Mouse (Mus musculus): ENCODE data around the gene Esam. TPM values are rescaled to one million over a fixed set of nuclear protein-coding genes. Genes with fewer than 3 reads are reported as not detected.

Esam gene
- polyA plus RNA-seq, 1 experiment from 2014 or later = 28.6 TPM

DNA sequence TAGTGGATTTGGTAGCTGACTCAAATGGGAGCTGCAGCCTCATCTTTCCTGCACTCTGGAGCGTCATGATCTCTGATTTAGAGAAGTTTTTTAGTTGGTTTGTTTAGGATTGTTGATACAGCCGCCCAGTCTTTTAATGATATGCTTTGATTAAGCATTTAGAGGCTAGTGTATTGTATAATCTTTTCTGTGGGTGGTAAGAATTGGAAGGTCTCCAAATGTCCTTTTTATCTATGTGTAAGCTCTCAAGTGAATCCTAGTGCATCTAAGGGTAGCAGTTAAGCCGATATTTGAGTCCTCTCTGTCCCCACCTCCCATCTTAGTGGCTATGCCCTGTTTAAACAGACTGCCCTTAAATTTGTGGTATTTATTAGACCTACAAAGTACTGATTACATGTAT lies 13.4 kb upstream of the Esam start:
- no peak for TF ChIP-seq CTCF (IDR thresholded peaks at IDR 0.05; ENCODE audit: low read depth)
- H3K4me3 ChIP-seq (ENCODE audit: low read depth, low read length) = no peak overlapping the region
- no peak overlapping the region for H3K9ac ChIP-seq (ENCODE audit: low read depth, low read length)
- H3K27me3 ChIP-seq (replicated peaks; ENCODE audit: control insufficient read depth, insufficient read depth, low read length) = no peaks in the 10 kb centered on the region
- H3K4me2 ChIP-seq (replicated peaks; ENCODE audit: low read depth) = no peak overlapping the region
- H3K4me1 ChIP-seq (replicated peaks; ENCODE audit: control insufficient read depth, insufficient read depth, low read length) = no peaks in the 10 kb centered on the region
- no peaks in the 10 kb centered on the region for H3K9me3 ChIP-seq (ENCODE audit: control insufficient read depth)
- H3K27ac ChIP-seq (ENCODE audit: low read depth, low read length) = no peak overlapping the region
- H3K36me3 ChIP-seq (ENCODE audit: control insufficient read depth, insufficient read depth) = 0 out of 2 replicates have a peak, but pooled peaks cover 3% of the 10 kb centered on the region
- 54% methylated on average over 3 of the region's 3 CpGs for WGBS
- no peak for ATAC-seq

DNA sequence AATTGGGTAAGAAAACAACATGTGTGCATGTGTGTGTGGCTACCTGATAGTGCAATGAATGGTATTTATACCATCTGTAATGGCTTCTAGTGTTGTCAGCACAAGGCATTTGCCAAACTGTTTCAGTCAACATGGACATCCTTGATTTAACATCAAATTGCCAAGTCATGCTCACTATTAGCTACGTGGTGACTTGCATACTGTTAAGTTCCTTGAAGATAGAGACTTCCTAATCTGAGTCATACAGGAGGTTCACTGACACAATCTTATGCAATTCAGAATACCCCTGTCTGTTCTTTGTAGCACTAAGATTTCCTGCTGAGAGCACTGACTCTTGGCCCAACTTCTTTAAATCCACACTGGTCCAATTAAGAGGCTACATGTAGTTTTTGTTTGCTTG lies 10.4 kb upstream of the Esam start:
- Histone ChIP-seq H3K9me3 (ENCODE audit: control insufficient read depth) (no peaks in the 10 kb centered on the region), H3K27ac (ENCODE audit: low read depth, low read length) (no peak overlapping the region), H3K4me3 (ENCODE audit: low read depth, low read length) (no peak overlapping the region), H3K9ac (ENCODE audit: low read depth, low read length) (no peak overlapping the region), H3K4me2 (replicated peaks; ENCODE audit: low read depth) (no peak overlapping the region), H3K4me1 (replicated peaks; ENCODE audit: control insufficient read depth, insufficient read depth, low read length) (no peaks in the 10 kb centered on the region), H3K36me3 (ENCODE audit: control insufficient read depth, insufficient read depth) (peaks cover 11% of the 10 kb centered on the region), H3K27me3 (replicated peaks; ENCODE audit: control insufficient read depth, insufficient read depth, low read length) (no peaks in the 10 kb centered on the region)
- peak; percentile 51; the same call in 1 of the 2 replicates for ATAC-seq
- no peak for TF ChIP-seq CTCF (IDR thresholded peaks at IDR 0.05; ENCODE audit: low read depth)
- WGBS = 56% methylated on average over 1 of the region's 1 CpGs

DNA sequence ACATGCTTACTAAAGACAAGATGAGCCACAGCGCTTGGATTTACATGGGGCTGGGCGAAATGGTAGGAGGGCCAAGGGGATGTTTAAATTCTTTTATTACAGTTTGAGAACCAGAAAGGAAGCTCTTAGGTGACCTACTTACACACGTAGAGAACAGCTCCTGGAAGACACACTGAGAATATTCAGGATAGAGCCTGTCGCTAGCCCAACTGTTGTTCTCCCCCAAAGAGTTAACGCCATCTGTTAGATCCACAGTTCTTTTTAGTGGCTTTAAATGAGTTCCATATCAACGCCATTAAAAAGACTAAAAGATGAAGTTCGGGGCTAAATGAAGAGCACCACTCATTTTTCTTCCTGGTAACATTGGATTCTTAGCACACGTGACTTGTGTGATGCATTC lies 8.9 kb upstream of the Esam start:
- WGBS = 92% methylated on average over 8 of the region's 8 CpGs
- H3K9ac ChIP-seq (ENCODE audit: low read depth, low read length) = no peak overlapping the region
- H3K9me3 ChIP-seq (ENCODE audit: control insufficient read depth) = no peaks in the 10 kb centered on the region
- no peak overlapping the region for H3K27ac ChIP-seq (ENCODE audit: low read depth, low read length)
- no peak overlapping the region for H3K4me2 ChIP-seq (replicated peaks; ENCODE audit: low read depth)
- ATAC-seq = no peak
- H3K27me3 ChIP-seq (replicated peaks; ENCODE audit: control insufficient read depth, insufficient read depth, low read length) = no peaks in the 10 kb centered on the region
- no peak for TF ChIP-seq CTCF (IDR thresholded peaks at IDR 0.05; ENCODE audit: low read depth)
- no peaks in the 10 kb centered on the region for H3K4me1 ChIP-seq (replicated peaks; ENCODE audit: control insufficient read depth, insufficient read depth, low read length)
- no peak overlapping the region for H3K4me3 ChIP-seq (ENCODE audit: low read depth, low read length)
- H3K36me3 ChIP-seq (ENCODE audit: control insufficient read depth, insufficient read depth) = peaks cover 22% of the 10 kb centered on the region

DNA sequence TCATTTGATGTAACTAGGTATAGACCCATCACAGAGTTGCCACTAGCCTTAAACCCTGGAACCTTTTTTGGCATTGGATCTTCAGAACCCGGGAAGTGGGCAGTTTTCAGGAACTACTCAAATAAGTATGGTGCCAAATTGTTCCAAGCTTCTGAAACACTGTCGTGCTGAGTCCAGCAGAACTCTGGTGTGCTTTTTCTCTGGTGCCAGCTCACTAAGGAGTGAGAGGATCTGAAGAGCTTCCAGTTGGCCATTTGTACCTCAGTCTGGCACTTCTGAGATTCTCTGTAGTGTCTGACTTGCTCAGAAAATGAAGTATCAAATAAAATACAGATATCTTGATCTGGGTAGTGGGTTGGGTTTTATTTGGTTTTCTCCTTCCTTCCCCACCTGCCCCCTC lies 7.9 kb upstream of the Esam start:
- Histone ChIP-seq H3K4me1 (replicated peaks; ENCODE audit: control insufficient read depth, insufficient read depth, low read length) (no peaks in the 10 kb centered on the region), H3K9me3 (ENCODE audit: control insufficient read depth) (no peaks in the 10 kb centered on the region), H3K27ac (ENCODE audit: low read depth, low read length) (no peak overlapping the region), H3K4me2 (replicated peaks; ENCODE audit: low read depth) (no peak overlapping the region), H3K4me3 (ENCODE audit: low read depth, low read length) (no peak overlapping the region), H3K36me3 (ENCODE audit: control insufficient read depth, insufficient read depth) (peaks cover 22% of the 10 kb centered on the region), H3K27me3 (replicated peaks; ENCODE audit: control insufficient read depth, insufficient read depth, low read length) (no peaks in the 10 kb centered on the region), H3K9ac (ENCODE audit: low read depth, low read length) (no peak overlapping the region)
- WGBS = 82% methylated on average over 2 of the region's 2 CpGs
- ATAC-seq = no peak
- TF ChIP-seq CTCF (IDR thresholded peaks at IDR 0.05; ENCODE audit: low read depth) = no peak

DNA sequence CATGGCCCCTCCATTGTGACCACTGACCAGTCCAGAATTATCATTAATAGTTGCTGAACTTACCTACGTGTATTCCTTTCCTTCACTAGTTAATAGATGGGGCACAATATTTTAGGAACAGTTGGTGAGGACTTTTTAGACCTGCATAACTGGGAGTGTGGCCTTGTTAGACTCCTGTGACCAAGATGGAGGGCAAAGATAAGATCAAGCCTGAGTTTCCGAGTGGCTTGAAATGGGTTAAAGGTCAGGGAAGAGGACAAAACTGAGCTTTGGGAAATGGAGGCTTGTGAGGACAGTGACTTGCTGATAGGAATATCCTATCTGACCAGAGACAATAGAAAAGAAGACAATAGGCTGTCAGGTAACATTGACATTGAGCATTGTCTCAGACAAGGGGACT lies 2.4 kb upstream of the Esam start:
- 82% methylated on average over 2 of the region's 2 CpGs for WGBS
- no peaks in the 10 kb centered on the region for H3K9me3 ChIP-seq (ENCODE audit: control insufficient read depth)
- ATAC-seq = no peak
- no peak overlapping the region for H3K9ac ChIP-seq (ENCODE audit: low read depth, low read length)
- no peak overlapping the region for H3K4me2 ChIP-seq (replicated peaks; ENCODE audit: low read depth)
- peaks cover 19% of the 10 kb centered on the region for H3K36me3 ChIP-seq (ENCODE audit: control insufficient read depth, insufficient read depth)
- H3K4me3 ChIP-seq (ENCODE audit: low read depth, low read length) = no peak overlapping the region
- H3K27me3 ChIP-seq (replicated peaks; ENCODE audit: control insufficient read depth, insufficient read depth, low read length) = peaks cover 22% of the 10 kb centered on the region
- no peak for TF ChIP-seq CTCF (IDR thresholded peaks at IDR 0.05; ENCODE audit: low read depth)
- H3K4me1 ChIP-seq (replicated peaks; ENCODE audit: control insufficient read depth, insufficient read depth, low read length) = no peaks in the 10 kb centered on the region
- H3K27ac ChIP-seq (ENCODE audit: low read depth, low read length) = no peak overlapping the region

DNA sequence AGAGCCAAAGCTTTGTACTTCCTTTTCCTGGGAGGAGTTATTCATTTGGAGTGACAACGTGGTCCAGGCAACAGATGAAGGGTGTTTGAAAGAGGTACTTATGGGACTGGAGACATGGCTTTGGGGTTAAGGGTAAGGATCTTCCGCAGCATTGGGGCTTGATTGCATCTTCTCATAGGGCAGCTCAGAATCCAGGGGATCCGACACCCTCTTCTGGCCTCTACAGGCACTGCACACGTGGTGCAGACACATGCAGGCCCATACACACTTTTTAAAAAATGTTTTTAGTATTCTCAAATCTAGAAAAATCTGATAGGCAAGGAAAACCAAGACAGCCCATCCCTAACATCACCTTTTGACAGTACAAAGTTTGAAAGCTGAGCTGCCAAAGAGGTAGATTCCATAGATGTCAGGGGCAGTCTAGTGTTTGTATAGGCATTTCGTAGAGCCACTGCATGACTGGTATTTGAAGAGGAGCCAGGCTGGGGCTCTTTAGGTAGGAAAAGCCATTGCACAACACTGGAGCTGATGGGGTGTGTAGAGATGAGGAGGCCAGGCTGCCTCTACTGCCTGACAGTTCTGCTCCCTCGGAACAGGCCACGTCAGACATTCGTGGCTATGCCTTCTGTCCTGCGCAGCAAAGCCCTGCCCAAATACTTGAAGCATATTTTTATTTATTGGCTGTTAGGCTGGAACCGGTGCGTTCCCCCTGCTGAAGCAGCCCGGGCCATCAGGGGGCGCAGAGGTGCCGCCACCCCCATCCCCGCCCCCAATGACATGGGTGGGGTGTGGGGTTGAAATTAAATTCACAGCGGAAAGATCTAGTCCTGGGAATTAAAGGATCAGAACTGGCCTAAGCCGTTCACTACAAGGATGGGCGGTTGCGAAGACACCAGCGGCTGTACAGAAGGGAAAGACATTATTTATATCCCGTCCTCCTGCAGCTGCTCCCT lies 1.2 kb upstream of the Esam start:
- peak; percentile 47; the same call in 1 of the 2 replicates for TF ChIP-seq CTCF (IDR thresholded peaks at IDR 0.05; ENCODE audit: low read depth)
- ATAC-seq = no peak
- Histone ChIP-seq H3K4me3 (ENCODE audit: low read depth, low read length) (no peak overlapping the region), H3K36me3 (ENCODE audit: control insufficient read depth, insufficient read depth) (peaks cover 11% of the 10 kb centered on the region), H3K9ac (ENCODE audit: low read depth, low read length) (no peak overlapping the region), H3K4me2 (replicated peaks; ENCODE audit: low read depth) (peak overlapping the region; percentile 54), H3K4me1 (replicated peaks; ENCODE audit: control insufficient read depth, insufficient read depth, low read length) (peaks cover 7% of the 10 kb centered on the region; the same call in 1 of the 2 replicates), H3K27ac (ENCODE audit: low read depth, low read length) (no peak overlapping the region), H3K27me3 (replicated peaks; ENCODE audit: control insufficient read depth, insufficient read depth, low read length) (peaks cover 22% of the 10 kb centered on the region), H3K9me3 (ENCODE audit: control insufficient read depth) (no peaks in the 10 kb centered on the region)
- 41% methylated on average over 21 of the region's 21 CpGs for WGBS
